Mouse (Mus musculus) embryonic facial prominence, embryonic 14.5 days (tissue): ENCODE measurements around the gene Acoxl. TPM values are rescaled to one million over a fixed set of nuclear protein-coding genes. Genes with fewer than 3 reads are reported as not detected.

ENCODE experiments used
- ATAC-seq: fragments of 200-750 bp; cut with Nextera tagmentation; 2 replicates; pipeline ENCODE4 v1.8.0; 2017; ENCODE audit warnings: low read depth, moderate number of reproducible peaks, moderate TSS enrichment
- DNase-seq: peaks from one replicate; pipeline ENCODE4 v3.0.0-alpha.2; 2015; ENCODE audit warnings: low spot score
- H3K27ac ChIP-seq: fragments of 300-500 bp; sonication (generic); replicated peaks from 2 replicates; pipeline ENCODE4 v1.5.1; 2014; ENCODE audit warnings: low read depth, mild to moderate bottlenecking, low read length, moderate library complexity
- H3K27me3 ChIP-seq: fragments of 300-500 bp; sonication (generic); replicated peaks from 2 replicates; pipeline ENCODE4 v1.6.1; 2014; ENCODE audit warnings: low read length; ENCODE audit not compliant: control insufficient read depth, insufficient read depth
- H3K36me3 ChIP-seq: fragments of 300-500 bp; sonication (generic); 2 replicates; pipeline ENCODE4 v1.6.1; 2014; ENCODE audit warnings: low read length, mixed read lengths; ENCODE audit not compliant: control insufficient read depth, insufficient read depth
- H3K4me1 ChIP-seq: fragments of 300-500 bp; sonication (generic); 2 replicates; pipeline ENCODE4 v1.6.1; 2014; ENCODE audit warnings: antibody characterized with exemption, low read length; ENCODE audit not compliant: control insufficient read depth, insufficient read depth
- H3K4me2 ChIP-seq: fragments of 300-500 bp; sonication (generic); 2 replicates; pipeline ENCODE4 v1.6.1; 2014; ENCODE audit warnings: low read depth, mild to moderate bottlenecking, low read length, moderate library complexity, mixed read lengths
- H3K4me3 ChIP-seq: fragments of 300-500 bp; sonication (generic); 2 replicates; pipeline ENCODE4 v1.5.1; 2014; ENCODE audit warnings: low read depth, mild to moderate bottlenecking, low read length
- H3K9ac ChIP-seq: fragments of 300-500 bp; sonication (generic); 2 replicates; pipeline ENCODE4 v1.6.1; 2014; ENCODE audit warnings: low read depth, mild to moderate bottlenecking, low read length, moderate library complexity, mixed read lengths
- H3K9me3 ChIP-seq: fragments of 300-500 bp; sonication (generic); 2 replicates; pipeline ENCODE4 v1.6.1; 2016; ENCODE audit warnings: low read length; ENCODE audit not compliant: control insufficient read depth
- WGBS: fragments of 180-500 bp; shearing (Covaris S2); extraction: QIAGEN DNeasy Blood & Tissue Kit; methylation state at CpG from one replicate; pipeline ENCODE4 v1.1.7; 2014; 5-methylcytosine and 5-hydroxymethylcytosine counted together
- polyA plus RNA-seq: library from polyadenylated mRNA; unstranded; fragments of >200 nt; fragmentation: Nextera tagmentation; extraction: Ambion mirVana; gene quantifications from 2 replicates; pipeline ENCODE4 v1.2.1, GENCODE M21; 2014

Gene Acoxl
- polyA plus RNA-seq, 1 experiment from 2014 or later: 0.24 TPM

GRCm38 (mm10) chr2:128020039-128020907, 181.6 kb downstream of the Acoxl start:
- Histone ChIP-seq H3K4me3 (no peak overlapping the region), H3K4me2 (no peak overlapping the region), H3K27me3 (no peaks in the 10 kb centered on the region), H3K9me3 (no peaks in the 10 kb centered on the region), H3K27ac (no peak overlapping the region), H3K9ac (no peak overlapping the region), H3K4me1 (no peaks in the 10 kb centered on the region), H3K36me3 (no peaks in the 10 kb centered on the region)
- DNase-seq: peak; percentile 13
- 39% methylated on average over 7 of the region's 7 CpGs for WGBS
- no peak for ATAC-seq

GRCm38 (mm10) chr2:128020908-128021193, 182.2 kb downstream of the Acoxl start:
- no peak for ATAC-seq
- H3K9me3 ChIP-seq: no peaks in the 10 kb centered on the region
- no peaks in the 10 kb centered on the region for H3K4me1 ChIP-seq
- H3K27ac ChIP-seq: no peak overlapping the region
- no peak for DNase-seq
- no peak overlapping the region for H3K9ac ChIP-seq
- H3K4me3 ChIP-seq: no peak overlapping the region
- H3K27me3 ChIP-seq: no peaks in the 10 kb centered on the region
- no peaks in the 10 kb centered on the region for H3K36me3 ChIP-seq
- no peak overlapping the region for H3K4me2 ChIP-seq

DNA sequence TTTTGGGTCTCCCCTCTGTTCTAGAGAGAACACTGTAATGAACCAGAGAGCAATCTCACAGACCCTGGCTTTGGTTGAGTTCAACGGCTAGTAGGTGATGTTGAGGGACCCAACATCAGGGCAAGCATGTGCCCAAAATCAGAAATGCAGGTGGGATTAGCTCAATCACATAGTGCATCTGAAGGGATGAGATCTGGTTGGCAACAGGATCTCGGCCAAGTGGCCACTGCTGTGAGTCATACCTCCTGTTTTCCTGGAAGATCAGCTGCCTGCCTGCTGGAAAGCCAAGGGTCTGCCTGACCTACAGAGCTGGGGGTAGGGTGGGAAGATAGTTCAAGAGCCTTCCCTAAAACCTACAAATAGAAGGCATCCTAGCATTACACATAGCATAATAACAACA, 185.2 kb downstream of the Acoxl start:
- Histone ChIP-seq H3K4me1 (no peaks in the 10 kb centered on the region), H3K9me3 (no peaks in the 10 kb centered on the region), H3K36me3 (no peaks in the 10 kb centered on the region), H3K27ac (no peak overlapping the region), H3K9ac (no peak overlapping the region), H3K4me3 (no peak overlapping the region), H3K27me3 (no peaks in the 10 kb centered on the region), H3K4me2 (no peak overlapping the region)
- ATAC-seq (no peak), DNase-seq (no peak)
- 80% methylated on average over 2 of the region's 2 CpGs for WGBS

- H3K9ac ChIP-seq: no peak overlapping the region
- H3K36me3 ChIP-seq: no peaks in the 10 kb centered on the region
- DNase-seq (no peak), ATAC-seq (no peak)
- no peaks in the 10 kb centered on the region for H3K27me3 ChIP-seq
- 82% methylated on average over 12 of the region's 12 CpGs for WGBS
- H3K9me3 ChIP-seq: no peaks in the 10 kb centered on the region
- H3K4me1 ChIP-seq: no peaks in the 10 kb centered on the region
- H3K4me2 ChIP-seq: no peak overlapping the region
- H3K4me3 ChIP-seq: no peak overlapping the region
- no peak overlapping the region for H3K27ac ChIP-seq
Measured at GRCm38 (mm10) chr2:128027696-128028095, 189.0 kb downstream of the Acoxl start.

GRCm38 (mm10) chr2:128029968-128030367, 191.3 kb downstream of the Acoxl start:
- Histone ChIP-seq H3K4me1 (no peaks in the 10 kb centered on the region), H3K36me3 (no peaks in the 10 kb centered on the region), H3K9ac (no peak overlapping the region), H3K4me3 (no peak overlapping the region), H3K27ac (no peak overlapping the region), H3K9me3 (no peaks in the 10 kb centered on the region), H3K4me2 (no peak overlapping the region), H3K27me3 (no peaks in the 10 kb centered on the region)
- ATAC-seq (no peak), DNase-seq (no peak)
- 76% methylated on average over 2 of the region's 2 CpGs for WGBS

- WGBS: 34% methylated on average over 4 of the region's 4 CpGs
- Histone ChIP-seq H3K27me3 (no peaks in the 10 kb centered on the region), H3K9ac (no peak overlapping the region), H3K9me3 (no peaks in the 10 kb centered on the region), H3K27ac (no peak overlapping the region), H3K4me3 (no peak overlapping the region), H3K4me2 (no peak overlapping the region), H3K36me3 (no peaks in the 10 kb centered on the region), H3K4me1 (no peaks in the 10 kb centered on the region)
- ATAC-seq (no peak), DNase-seq (no peak)
Measured at GRCm38 (mm10) chr2:128032111-128032510, 193.4 kb downstream of the Acoxl start.

GRCm38 (mm10) chr2:128033503-128033902, 194.8 kb downstream of the Acoxl start:
- H3K36me3 ChIP-seq: no peaks in the 10 kb centered on the region
- no peak overlapping the region for H3K4me2 ChIP-seq
- H3K9me3 ChIP-seq: no peaks in the 10 kb centered on the region
- ATAC-seq (no peak), DNase-seq (no peak)
- H3K4me1 ChIP-seq: no peaks in the 10 kb centered on the region
- H3K4me3 ChIP-seq: no peak overlapping the region
- H3K27me3 ChIP-seq: no peaks in the 10 kb centered on the region
- no peak overlapping the region for H3K27ac ChIP-seq
- WGBS: 73% methylated on average over 3 of the region's 3 CpGs
- no peak overlapping the region for H3K9ac ChIP-seq

DNA sequence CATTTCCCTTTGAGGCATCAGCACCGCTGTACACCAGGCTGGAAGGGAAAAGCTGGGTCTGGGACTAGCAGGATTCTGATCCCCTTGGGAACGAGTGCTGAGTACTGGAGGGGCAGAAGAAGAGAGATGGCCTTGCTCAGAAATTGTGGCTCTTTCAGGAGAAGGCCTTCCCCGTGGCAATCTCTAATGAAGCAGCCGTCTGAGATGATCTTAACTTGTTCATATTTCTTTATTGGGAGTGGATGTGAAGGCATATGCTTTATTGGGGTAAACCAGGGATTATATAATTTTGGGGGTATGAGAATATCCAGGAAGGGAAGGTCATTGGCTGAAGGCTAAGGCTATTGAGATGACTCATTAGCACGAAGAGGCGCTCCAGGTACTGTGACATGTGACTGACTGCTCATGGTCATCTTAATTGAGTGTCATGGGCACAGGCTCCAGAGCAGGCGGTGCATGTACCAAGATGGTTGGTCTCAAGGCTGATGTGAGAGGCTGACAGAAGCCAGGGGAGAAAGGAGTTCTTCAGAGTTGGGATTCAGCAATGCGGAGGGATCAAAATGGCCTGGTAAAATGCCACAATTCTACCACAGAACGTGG, 195.5 kb downstream of the Acoxl start:
- no peak for ATAC-seq

More for the DNA sequence above, 195.5 kb downstream of the Acoxl start:
- H3K27me3 ChIP-seq: no peaks in the 10 kb centered on the region
- no peak for DNase-seq
- no peak overlapping the region for H3K27ac ChIP-seq
- H3K4me3 ChIP-seq: no peak overlapping the region
- H3K4me2 ChIP-seq: no peak overlapping the region
- no peaks in the 10 kb centered on the region for H3K36me3 ChIP-seq
- H3K9me3 ChIP-seq: no peaks in the 10 kb centered on the region
- no peaks in the 10 kb centered on the region for H3K4me1 ChIP-seq
- no peak overlapping the region for H3K9ac ChIP-seq
- WGBS: 94% methylated on average over 9 of the region's 9 CpGs
